Mouse (Mus musculus): ENCODE results near the gene Col4a3.

- TF ChIP-seq CTCF (IDR thresholded peaks at IDR 0.05; ENCODE audit: low read depth) (no peak), EP300 (IDR thresholded peaks at IDR 0.05; ENCODE audit: low read depth) (no peak)
Measured at GRCm38 (mm10) chr1:82576182-82576581, 10.5 kb upstream of the Col4a3 start.

Data from heart, postnatal 0 days (tissue).